In the genomic region with DNA sequence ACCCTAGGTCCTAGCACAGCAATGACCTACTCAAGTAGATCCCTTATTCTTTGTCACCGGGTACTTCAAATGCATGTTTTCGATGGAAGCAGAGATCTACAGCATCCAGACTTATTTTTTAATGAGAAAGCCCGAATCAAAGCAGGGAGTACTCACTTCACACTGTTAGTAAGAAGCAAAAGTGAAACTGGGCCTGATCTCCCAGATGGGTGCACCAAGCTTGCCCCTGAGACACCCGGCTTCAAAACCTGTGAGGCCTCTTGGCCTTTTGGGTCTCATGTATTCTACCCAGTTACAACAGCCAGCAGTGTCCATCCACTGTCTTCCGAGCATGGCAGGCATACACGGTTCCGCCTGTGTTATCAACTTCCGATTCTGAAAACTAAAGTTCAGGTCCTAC, we compare ENCODE assay signal across 1 mouse cellular context.
A peak's percentile ranks its signal among the peaks of the same experiment; 100 is the strongest.
TF ChIP-seq lines count a peak whose summit lies in the region.

No protein-coding gene starts in this region.

TF ChIP-seq in CH12.LX, 34 proteins besides CTCF, POLR2A, EP300 and RAD21:
- TF ChIP-seq MAZ (IDR thresholded peaks at IDR 0.05; ENCODE audit: low read depth, low read length) (no peak), SIN3A (IDR thresholded peaks at IDR 0.05; ENCODE audit: low read length) (0 out of 2 replicates have a peak, but pooled peaks have one; percentile 51), ZMIZ1 (IDR thresholded peaks at IDR 0.05; ENCODE audit: low read depth, low read length) (no peak), IRF4 (IDR thresholded peaks at IDR 0.05; ENCODE audit: low read depth, low read length) (0 out of 2 replicates have a peak, but pooled peaks have one; percentile 36), MXI1 (IDR thresholded peaks at IDR 0.05; ENCODE audit: low read depth, low read length) (peak; percentile 42; the same call in 1 of the 2 replicates), MAX (IDR thresholded peaks at IDR 0.05; ENCODE audit: low read length) (0 out of 2 replicates have a peak, but pooled peaks have one; percentile 34)
